In genomic region chr10:128440407-128440806, GRCm38 (mm10) we compare ENCODE assay signal across 9 mouse cellular contexts. TPM values are rescaled to one million over a fixed set of nuclear protein-coding genes. Genes with fewer than 3 reads are reported as not detected.
DNase-seq lines count a peak whose midpoint lies in the region; ATAC-seq and TF ChIP-seq lines count a peak whose summit lies in the region.
"Had no signal": no experiment of that assay in that cellular context is flagged by ENCODE, and none has a peak within 500 bp of the region (broad histone marks: within the 10 kb centered on the region; RNA-seq: fewer than 3 reads in every experiment).

No protein-coding gene starts in this region.

- no peaks in the 10 kb centered on the region for H3K9me3 ChIP-seq in intestine, embryonic 14.5 days (ENCODE audit: control insufficient read depth, low read length)
- H3K9me3 ChIP-seq in intestine, embryonic 15.5 days = no peaks in the 10 kb centered on the region
- no peaks in the 10 kb centered on the region for H3K9me3 ChIP-seq in MEL (replicated peaks; ENCODE audit: insufficient read depth, low read length)
- no peaks in the 10 kb centered on the region for H3K9me3 ChIP-seq in midbrain, embryonic 16.5 days (replicated peaks; ENCODE audit: control insufficient read depth, low read length, poor library complexity, severe bottlenecking)
- no peaks in the 10 kb centered on the region for H3K9me3 ChIP-seq in forebrain, embryonic 15.5 days
- H3K9me3 ChIP-seq: hindbrain, embryonic 12.5 days had no signal

- no peak for TF ChIP-seq EP300 in MEL (IDR thresholded peaks at IDR 0.05; ENCODE audit: low read depth in 1 of 2, low read length in 2 of 2)

- H3K4me1 ChIP-seq in intestine, embryonic 14.5 days (replicated peaks; ENCODE audit: control insufficient read depth, insufficient read depth, low read length) = no peaks in the 10 kb centered on the region
- no peaks in the 10 kb centered on the region for H3K4me1 ChIP-seq in intestine, embryonic 15.5 days (replicated peaks)
- peaks cover 5 to 12% of the 10 kb centered on the region in 2 experiments for H3K4me1 ChIP-seq in MEL (ENCODE audit: control insufficient read depth in 1 of 2, insufficient read depth in 2 of 2, low read length in 2 of 2)
- peaks cover 3% of the 10 kb centered on the region; the same call in 1 of the 2 replicates for H3K4me1 ChIP-seq in cortical plate, adult 2 months (ENCODE audit: control insufficient read depth, insufficient read depth, low read length)
- H3K4me1 ChIP-seq in midbrain, embryonic 16.5 days (ENCODE audit: control insufficient read depth, insufficient read depth, low read length) = no peaks in the 10 kb centered on the region
- H3K4me1 ChIP-seq in forebrain, embryonic 15.5 days = no peaks in the 10 kb centered on the region

- no peak overlapping the region for H3K9ac ChIP-seq in intestine, embryonic 14.5 days (ENCODE audit: low read length)
- H3K9ac ChIP-seq in intestine, embryonic 15.5 days = no peak overlapping the region
- H3K9ac ChIP-seq in MEL (ENCODE audit: control insufficient read depth, low read depth, low read length, poor library complexity, severe bottlenecking) = no peak overlapping the region
- H3K9ac ChIP-seq in midbrain, embryonic 16.5 days (ENCODE audit: low read depth, low read length) = no peak overlapping the region
- no peak overlapping the region for H3K9ac ChIP-seq in forebrain, embryonic 15.5 days (replicated peaks)
- H3K9ac ChIP-seq: hindbrain, embryonic 12.5 days had no signal

- no peak for TF ChIP-seq POLR2A in MEL (IDR thresholded peaks at IDR 0.05; ENCODE audit: control insufficient read depth in 1 of 2, insufficient read depth in 1 of 2, low read depth in 1 of 2, low read length in 2 of 2, poor library complexity in 1 of 2)
- no peak for TF ChIP-seq POLR2A in cortical plate, adult 2 months (IDR thresholded peaks at IDR 0.05; ENCODE audit: extremely low read depth, insufficient read depth, low read length)

- TF ChIP-seq RAD21 in MEL (IDR thresholded peaks at IDR 0.05; ENCODE audit: low read depth, low read length) = peak; percentile 49

- H3K36me3 ChIP-seq in intestine, embryonic 14.5 days (ENCODE audit: control insufficient read depth, insufficient read depth, low read length) = peaks cover 62% of the 10 kb centered on the region
- H3K36me3 ChIP-seq in intestine, embryonic 15.5 days = peaks cover 41% of the 10 kb centered on the region
- H3K36me3 ChIP-seq in MEL (ENCODE audit: control insufficient read depth in 1 of 2, insufficient read depth in 2 of 2, low read length in 2 of 2) = peaks cover 5 to 10% of the 10 kb centered on the region in 2 experiments
- H3K36me3 ChIP-seq in midbrain, embryonic 16.5 days (ENCODE audit: control insufficient read depth, insufficient read depth, low read length) = peaks cover 29% of the 10 kb centered on the region
- peaks cover 55% of the 10 kb centered on the region for H3K36me3 ChIP-seq in forebrain, embryonic 15.5 days

- no peak for ATAC-seq in intestine, embryonic 14.5 days (replicated peaks; ENCODE audit: low FRiP score, low TSS enrichment, low read depth)
- no peak for ATAC-seq in intestine, embryonic 15.5 days
- ATAC-seq in megakaryocyte-erythroid progenitor cell, adult 5-6 weeks (replicated peaks; ENCODE audit: low FRiP score, low TSS enrichment, poor library complexity, severe bottlenecking) = peak; percentile 41
- no peak for ATAC-seq in midbrain, embryonic 16.5 days
- no peak for ATAC-seq in forebrain, embryonic 15.5 days (replicated peaks)

- H3K4me3 ChIP-seq in intestine, embryonic 14.5 days (ENCODE audit: low read depth, low read length) = no peak overlapping the region
- no peak overlapping the region for H3K4me3 ChIP-seq in intestine, embryonic 15.5 days (replicated peaks)
- no peak overlapping the region for H3K4me3 ChIP-seq in MEL (ENCODE audit: control insufficient read depth in 1 of 2, insufficient read depth in 1 of 2, low read depth in 2 of 2, low read length in 2 of 2)
- H3K4me3 ChIP-seq in cortical plate, adult 2 months (ENCODE audit: insufficient read depth, low read length) = no peak overlapping the region
- H3K4me3 ChIP-seq in midbrain, embryonic 16.5 days (ENCODE audit: low read depth, low read length) = no peak overlapping the region
- no peak overlapping the region for H3K4me3 ChIP-seq in forebrain, embryonic 15.5 days
- H3K4me3 ChIP-seq: hindbrain, embryonic 12.5 days had no signal

- TF ChIP-seq CTCF in MEL (IDR thresholded peaks at IDR 0.05 in 2 of 3, conservative IDR thresholded peaks at IDR 0.05 in 1 of 3; ENCODE audit: control insufficient read depth in 1 of 3, insufficient read depth in 1 of 3, low read depth in 2 of 3, low read length in 3 of 3, poor library complexity in 1 of 3, severe bottlenecking in 1 of 3) = peak; percentile 21 to 56 (median 39); a peak in 5 of 6 replicates
- peak; percentile 45; the same call in 1 of the 2 replicates for TF ChIP-seq CTCF in cortical plate, adult 2 months (IDR thresholded peaks at IDR 0.05; ENCODE audit: extremely low read depth, insufficient read depth, low read length)

- no peaks in the 10 kb centered on the region for H3K79me2 ChIP-seq in MEL (ENCODE audit: control insufficient read depth, insufficient read depth, low read length, poor library complexity)

- no peak overlapping the region for H3K4me2 ChIP-seq in intestine, embryonic 14.5 days (ENCODE audit: low read length)
- H3K4me2 ChIP-seq in intestine, embryonic 15.5 days (replicated peaks) = no peak overlapping the region
- H3K4me2 ChIP-seq in midbrain, embryonic 16.5 days (ENCODE audit: low read length) = no peak overlapping the region
- no peak overlapping the region for H3K4me2 ChIP-seq in forebrain, embryonic 15.5 days (replicated peaks)
- H3K4me2 ChIP-seq: hindbrain, embryonic 12.5 days had no signal

- DNase-seq in intestine, embryonic 14.5 days (ENCODE audit: low spot score) = peak; percentile 55
- DNase-seq in MEL (ENCODE audit: low read depth, low spot score) = peak; percentile 25
- no peak for DNase-seq in urinary bladder, postnatal 10 days (ENCODE audit: low spot score)

- H3K27ac ChIP-seq in intestine, embryonic 14.5 days (ENCODE audit: low read depth) = no peak overlapping the region
- no peak overlapping the region for H3K27ac ChIP-seq in intestine, embryonic 15.5 days
- no peak overlapping the region for H3K27ac ChIP-seq in MEL (ENCODE audit: control insufficient read depth, low read depth, low read length)
- H3K27ac ChIP-seq in cortical plate, adult 2 months (ENCODE audit: insufficient read depth, low read length) = no peak overlapping the region
- H3K27ac ChIP-seq in midbrain, embryonic 16.5 days (ENCODE audit: low read length) = no peak overlapping the region
- H3K27ac ChIP-seq in forebrain, embryonic 15.5 days (replicated peaks) = no peak overlapping the region
- H3K27ac ChIP-seq: hindbrain, embryonic 12.5 days had no signal

- WGBS in intestine, embryonic 14.5 days = 46% methylated on average over 10 of the region's 10 CpGs
- WGBS in intestine, embryonic 15.5 days = 57% methylated on average over 10 of the region's 10 CpGs
- WGBS in midbrain, embryonic 16.5 days = 65% methylated on average over 10 of the region's 10 CpGs
- 64% methylated on average over 10 of the region's 10 CpGs for WGBS in forebrain, embryonic 15.5 days

- no peaks in the 10 kb centered on the region for H3K27me3 ChIP-seq in intestine, embryonic 14.5 days (replicated peaks; ENCODE audit: control insufficient read depth, insufficient read depth, low read length)
- no peaks in the 10 kb centered on the region for H3K27me3 ChIP-seq in intestine, embryonic 15.5 days (replicated peaks)
- H3K27me3 ChIP-seq in MEL (ENCODE audit: control insufficient read depth in 1 of 2, insufficient read depth in 2 of 2, low read length in 2 of 2) = no peaks in the 10 kb centered on the region
- H3K27me3 ChIP-seq in midbrain, embryonic 16.5 days (ENCODE audit: control insufficient read depth, insufficient read depth, low read depth, low read length) = no peaks in the 10 kb centered on the region
- H3K27me3 ChIP-seq in forebrain, embryonic 15.5 days = no peaks in the 10 kb centered on the region
- H3K27me3 ChIP-seq: hindbrain, embryonic 12.5 days had no signal

RNA-seq across cellular contexts. Expression of gene Smarcc2, which starts 18.6 kb away (rescaled TPM):
- 71.9 and 82.2 TPM in 2 replicates for polyA plus RNA-seq in intestine, embryonic 14.5 days (2014; fragmentation: Nextera tagmentation; extraction: Ambion mirVana)
- polyA plus RNA-seq in intestine, embryonic 15.5 days (2015; fragmentation: Nextera tagmentation; extraction: Ambion mirVana) = 62.5 TPM in 2 replicates
- total RNA-seq in MEL (2012; rRNA removed) = 22.3 and 24.8 TPM in 2 replicates
- 100 to 1,000 TPM in 1 of 2 experiments, 10 to 100 TPM in 1; 68.8 to 226 TPM for polyA plus RNA-seq in MEL (2012; ENCODE audit: insufficient read depth in 1 of 2, insufficient read length in 2 of 2, low read depth in 1 of 2, low replicate concordance in 2 of 2, missing spikeins in 1 of 2)
- polyA plus RNA-seq in cortical plate, adult 2 months (2012; rRNA removed) = 209 and 223 TPM in 2 replicates
- total RNA-seq in megakaryocyte-erythroid progenitor cell, adult 5-6 weeks (2014; fragmentation: Nextera tagmentation) = 98.5 and 119 TPM in 2 replicates
- 62.9 and 73.3 TPM in 2 replicates for total RNA-seq in megakaryocyte-erythroid progenitor cell, adult 5-6 weeks (2017)
- polyA plus RNA-seq in midbrain, embryonic 16.5 days (2015; fragmentation: Nextera tagmentation; extraction: Ambion mirVana) = 185 and 195 TPM in 2 replicates
- 201 and 202 TPM in 2 replicates for polyA plus RNA-seq in forebrain, embryonic 15.5 days (2015; fragmentation: Nextera tagmentation; extraction: Ambion mirVana)

RNA-seq across cellular contexts. Expression of gene Rnf41, which starts 28.9 kb away (rescaled TPM):
- 30.5 and 36.0 TPM in 2 replicates for polyA plus RNA-seq in intestine, embryonic 14.5 days (2014; fragmentation: Nextera tagmentation; extraction: Ambion mirVana)
- 36.6 and 37.5 TPM in 2 replicates for polyA plus RNA-seq in intestine, embryonic 15.5 days (2015; fragmentation: Nextera tagmentation; extraction: Ambion mirVana)
- total RNA-seq in MEL (2012; rRNA removed) = 25.4 and 28.1 TPM in 2 replicates
- polyA plus RNA-seq in MEL (2012; ENCODE audit: insufficient read depth in 1 of 2, insufficient read length in 2 of 2, low read depth in 1 of 2, low replicate concordance in 2 of 2, missing spikeins in 1 of 2) = 10 to 100 TPM in 1 of 2 experiments, not detected in 1; 27.4 TPM
- polyA plus RNA-seq in cortical plate, adult 2 months (2012; rRNA removed) = 78.2 and 78.5 TPM in 2 replicates
- 20.9 and 21.6 TPM in 2 replicates for total RNA-seq in megakaryocyte-erythroid progenitor cell, adult 5-6 weeks (2014; fragmentation: Nextera tagmentation)
- 8.8 and 12.9 TPM in 2 replicates for total RNA-seq in megakaryocyte-erythroid progenitor cell, adult 5-6 weeks (2017)
- polyA plus RNA-seq in midbrain, embryonic 16.5 days (2015; fragmentation: Nextera tagmentation; extraction: Ambion mirVana) = 105 and 108 TPM in 2 replicates
- 104 and 110 TPM in 2 replicates for polyA plus RNA-seq in forebrain, embryonic 15.5 days (2015; fragmentation: Nextera tagmentation; extraction: Ambion mirVana)

RNA-seq across cellular contexts. Expression of gene Nabp2, which starts 29.1 kb away (rescaled TPM):
- 94.7 and 99.1 TPM in 2 replicates for polyA plus RNA-seq in intestine, embryonic 14.5 days (2014; fragmentation: Nextera tagmentation; extraction: Ambion mirVana)
- polyA plus RNA-seq in intestine, embryonic 15.5 days (2015; fragmentation: Nextera tagmentation; extraction: Ambion mirVana) = 87.9 and 97.1 TPM in 2 replicates
- 33.7 and 39.9 TPM in 2 replicates for total RNA-seq in MEL (2012; rRNA removed)
- polyA plus RNA-seq in MEL (2012; ENCODE audit: insufficient read depth in 1 of 2, insufficient read length in 2 of 2, low read depth in 1 of 2, low replicate concordance in 2 of 2, missing spikeins in 1 of 2) = 100 to 1,000 TPM; 166 to 249 TPM
- 79.4 and 83.4 TPM in 2 replicates for polyA plus RNA-seq in cortical plate, adult 2 months (2012; rRNA removed)
- total RNA-seq in megakaryocyte-erythroid progenitor cell, adult 5-6 weeks (2014; fragmentation: Nextera tagmentation) = 63.0 and 130 TPM in 2 replicates
- total RNA-seq in megakaryocyte-erythroid progenitor cell, adult 5-6 weeks (2017) = 54.4 and 98.8 TPM in 2 replicates
- 141 and 150 TPM in 2 replicates for polyA plus RNA-seq in midbrain, embryonic 16.5 days (2015; fragmentation: Nextera tagmentation; extraction: Ambion mirVana)
- 137 and 139 TPM in 2 replicates for polyA plus RNA-seq in forebrain, embryonic 15.5 days (2015; fragmentation: Nextera tagmentation; extraction: Ambion mirVana)

RNA-seq across cellular contexts. Expression of gene Slc39a5, which starts 39.4 kb away (rescaled TPM):
- 47.6 and 56.7 TPM in 2 replicates for polyA plus RNA-seq in intestine, embryonic 14.5 days (2014; fragmentation: Nextera tagmentation; extraction: Ambion mirVana)
- polyA plus RNA-seq in intestine, embryonic 15.5 days (2015; fragmentation: Nextera tagmentation; extraction: Ambion mirVana) = 114 and 141 TPM in 2 replicates
- total RNA-seq in MEL (2012; rRNA removed) = not detected in 2 replicates
- not detected for polyA plus RNA-seq in MEL (2012; ENCODE audit: insufficient read depth in 1 of 2, insufficient read length in 2 of 2, low read depth in 1 of 2, low replicate concordance in 2 of 2, missing spikeins in 1 of 2)
- 0.51 and 0.73 TPM in 2 replicates for polyA plus RNA-seq in cortical plate, adult 2 months (2012; rRNA removed)
- not detected in 2 replicates for total RNA-seq in megakaryocyte-erythroid progenitor cell, adult 5-6 weeks (2014; fragmentation: Nextera tagmentation)
- not detected in 2 replicates for total RNA-seq in megakaryocyte-erythroid progenitor cell, adult 5-6 weeks (2017)
- polyA plus RNA-seq in midbrain, embryonic 16.5 days (2015; fragmentation: Nextera tagmentation; extraction: Ambion mirVana) = 0.10 TPM in 1 of 2 replicates, not detected in the other
- 0.09 and 0.24 TPM in 2 replicates for polyA plus RNA-seq in forebrain, embryonic 15.5 days (2015; fragmentation: Nextera tagmentation; extraction: Ambion mirVana)

RNA-seq across cellular contexts. Expression of gene Myl6, which starts 53.5 kb away (rescaled TPM):
- polyA plus RNA-seq in intestine, embryonic 14.5 days (2014; fragmentation: Nextera tagmentation; extraction: Ambion mirVana) = 1,777 and 1,828 TPM in 2 replicates
- 1,676 and 1,825 TPM in 2 replicates for polyA plus RNA-seq in intestine, embryonic 15.5 days (2015; fragmentation: Nextera tagmentation; extraction: Ambion mirVana)
- 560 and 589 TPM in 2 replicates for total RNA-seq in MEL (2012; rRNA removed)
- 100 to 1,000 TPM in 1 of 2 experiments, not detected in 1; 399 TPM for polyA plus RNA-seq in MEL (2012; ENCODE audit: insufficient read depth in 1 of 2, insufficient read length in 2 of 2, low read depth in 1 of 2, low replicate concordance in 2 of 2, missing spikeins in 1 of 2)
- 1,299 and 1,338 TPM in 2 replicates for polyA plus RNA-seq in cortical plate, adult 2 months (2012; rRNA removed)
- total RNA-seq in megakaryocyte-erythroid progenitor cell, adult 5-6 weeks (2014; fragmentation: Nextera tagmentation) = 655 and 828 TPM in 2 replicates
- 663 and 819 TPM in 2 replicates for total RNA-seq in megakaryocyte-erythroid progenitor cell, adult 5-6 weeks (2017)
- 852 and 855 TPM in 2 replicates for polyA plus RNA-seq in midbrain, embryonic 16.5 days (2015; fragmentation: Nextera tagmentation; extraction: Ambion mirVana)
- 682 and 697 TPM in 2 replicates for polyA plus RNA-seq in forebrain, embryonic 15.5 days (2015; fragmentation: Nextera tagmentation; extraction: Ambion mirVana)
